Mouse (Mus musculus) intestine, postnatal 0 days (tissue): Measurements from ENCODE around the gene Rassf4. TPM values are rescaled to one million over a fixed set of nuclear protein-coding genes. Genes with fewer than 3 reads are reported as not detected.
A peak's percentile ranks its signal among the peaks of the same experiment; 100 is the strongest.

ENCODE experiments used
- ATAC-seq: fragments of 200-750 bp; cut with Nextera tagmentation; 2 replicates; pipeline ENCODE4 v1.8.0; 2017; ENCODE audit warnings: mild to moderate bottlenecking, moderate TSS enrichment, moderate library complexity
- H3K27ac ChIP-seq: fragments of 300-500 bp; sonication (generic); 2 replicates; pipeline ENCODE4 v1.5.1; 2014; ENCODE audit warnings: mild to moderate bottlenecking, low read depth, low read length, moderate library complexity
- H3K27me3 ChIP-seq: fragments of 300-500 bp; sonication (generic); replicated peaks from 2 replicates; pipeline ENCODE4 v1.6.1; 2014; ENCODE audit warnings: low read length, mixed read lengths; ENCODE audit not compliant: control insufficient read depth, insufficient read depth
- H3K36me3 ChIP-seq: fragments of 300-500 bp; sonication (generic); 2 replicates; pipeline ENCODE4 v1.6.1; 2014; ENCODE audit warnings: mild to moderate bottlenecking, moderate library complexity; ENCODE audit not compliant: control insufficient read depth, insufficient read depth
- H3K4me1 ChIP-seq: fragments of 300-500 bp; sonication (generic); replicated peaks from 2 replicates; pipeline ENCODE4 v1.6.1; 2014; ENCODE audit warnings: antibody characterized with exemption, low read length, mixed read lengths; ENCODE audit not compliant: control insufficient read depth, insufficient read depth
- H3K4me2 ChIP-seq: fragments of 300-500 bp; sonication (generic); replicated peaks from 2 replicates; pipeline ENCODE4 v1.6.1; 2014; ENCODE audit warnings: low read depth, mild to moderate bottlenecking, moderate library complexity
- H3K4me3 ChIP-seq: fragments of 300-500 bp; sonication (generic); 2 replicates; pipeline ENCODE4 v1.5.1; 2014; ENCODE audit warnings: low read depth, low read length
- H3K9ac ChIP-seq: fragments of 300-500 bp; sonication (generic); 2 replicates; pipeline ENCODE4 v1.6.1; 2014; ENCODE audit warnings: mild to moderate bottlenecking, low read depth, low read length
- H3K9me3 ChIP-seq: fragments of 300-500 bp; sonication (generic); 2 replicates; pipeline ENCODE4 v1.6.1; 2016; ENCODE audit warnings: mixed run types; ENCODE audit not compliant: control insufficient read depth
- CTCF ChIP-seq: sonication (generic); IDR thresholded peaks from 2 replicates; pipeline ENCODE4 v1.5.1; 2016; ENCODE audit warnings: low read depth, mild to moderate bottlenecking, control low read depth, antibody characterized with exemption, moderate library complexity
- WGBS: fragments of 180-500 bp; shearing (Covaris S2); extraction: QIAGEN DNeasy Blood & Tissue Kit; methylation state at CpG from one replicate; pipeline ENCODE4 v1.1.7; 2014; 5-methylcytosine and 5-hydroxymethylcytosine counted together
- polyA plus RNA-seq: library from polyadenylated mRNA; unstranded; fragments of >200 nt; fragmentation: Nextera tagmentation; extraction: Ambion mirVana; gene quantifications from 2 replicates; pipeline ENCODE4 v1.2.1, GENCODE M21; 2015

The Rassf4 gene
- polyA plus RNA-seq, 1 experiment from 2014 or later, result 6.4 TPM

- H3K4me1 ChIP-seq, result peaks cover 6% of the 10 kb centered on the region
- ATAC-seq, result peak; percentile 63
- no peaks in the 10 kb centered on the region for H3K9me3 ChIP-seq
- no peak overlapping the region for H3K27ac ChIP-seq
- no peaks in the 10 kb centered on the region for H3K36me3 ChIP-seq
- TF ChIP-seq CTCF, result no peak
- WGBS, result 38% methylated on average over 10 of the region's 10 CpGs
- 0 out of 2 replicates have a peak overlapping the region, but pooled peaks have one; percentile 17 for H3K4me2 ChIP-seq
- H3K27me3 ChIP-seq, result no peaks in the 10 kb centered on the region
- H3K9ac ChIP-seq, result no peak overlapping the region
- H3K4me3 ChIP-seq, result no peak overlapping the region
Observed at GRCm38 (mm10) chr6:116676355-116676913, 2.7 kb upstream of the Rassf4 start.

GRCm38 (mm10) chr6:116674283-116674886 lies 633 bp upstream of the Rassf4 start:
- Histone ChIP-seq H3K4me1 (peaks cover 6% of the 10 kb centered on the region), H3K4me2 (peak overlapping the region; percentile 87), H3K36me3 (no peaks in the 10 kb centered on the region), H3K9me3 (no peaks in the 10 kb centered on the region), H3K27me3 (no peaks in the 10 kb centered on the region), H3K9ac (peak overlapping the region; percentile 43), H3K4me3 (peak overlapping the region; percentile 46), H3K27ac (peak overlapping the region; percentile 54)
- 27% methylated on average over 16 of the region's 16 CpGs for WGBS
- no peak for ATAC-seq
- TF ChIP-seq CTCF, result no peak

- no peaks in the 10 kb centered on the region for H3K9me3 ChIP-seq
Observed at GRCm38 (mm10) chr6:116672349-116672748, 1.4 kb downstream of the Rassf4 start.

GRCm38 (mm10) chr6:116671768-116672167 lies 2.0 kb downstream of the Rassf4 start:
- H3K9ac ChIP-seq, result no peak overlapping the region
- TF ChIP-seq CTCF, result no peak
- H3K4me2 ChIP-seq, result peak overlapping the region; percentile 28; the same call in 1 of the 2 replicates
- no peak for ATAC-seq
- WGBS, result 62% methylated on average over 4 of the region's 4 CpGs
- H3K27ac ChIP-seq, result no peak overlapping the region
- no peaks in the 10 kb centered on the region for H3K36me3 ChIP-seq
- H3K9me3 ChIP-seq, result no peaks in the 10 kb centered on the region
- no peaks in the 10 kb centered on the region for H3K27me3 ChIP-seq
- H3K4me3 ChIP-seq, result no peak overlapping the region
- peaks cover 6% of the 10 kb centered on the region for H3K4me1 ChIP-seq

More at GRCm38 (mm10) chr6:116672349-116672748, 1.4 kb downstream of the Rassf4 start:
- Histone ChIP-seq H3K9ac (no peak overlapping the region), H3K27me3 (no peaks in the 10 kb centered on the region), H3K4me1 (peaks cover 6% of the 10 kb centered on the region), H3K27ac (no peak overlapping the region), H3K4me2 (peak overlapping the region; percentile 87), H3K4me3 (no peak overlapping the region), H3K36me3 (no peaks in the 10 kb centered on the region)
- no peak for TF ChIP-seq CTCF
- ATAC-seq, result no peak
- WGBS, result 72% methylated on average over 5 of the region's 5 CpGs

GRCm38 (mm10) chr6:116671031-116671430 lies 2.7 kb downstream of the Rassf4 start:
- Histone ChIP-seq H3K4me2 (peak overlapping the region; percentile 28; the same call in 1 of the 2 replicates), H3K4me1 (peaks cover 6% of the 10 kb centered on the region), H3K27me3 (no peaks in the 10 kb centered on the region), H3K27ac (no peak overlapping the region), H3K9ac (no peak overlapping the region), H3K9me3 (no peaks in the 10 kb centered on the region), H3K4me3 (no peak overlapping the region), H3K36me3 (no peaks in the 10 kb centered on the region)
- 21% methylated on average over 5 of the region's 5 CpGs for WGBS
- peak; percentile 23; the same call in 1 of the 2 replicates for TF ChIP-seq CTCF
- ATAC-seq, result no peak

- Histone ChIP-seq H3K36me3 (no peaks in the 10 kb centered on the region), H3K4me1 (peaks cover 6% of the 10 kb centered on the region), H3K4me3 (no peak overlapping the region), H3K27me3 (no peaks in the 10 kb centered on the region), H3K9ac (no peak overlapping the region), H3K4me2 (peak overlapping the region; percentile 9; the same call in 1 of the 2 replicates), H3K27ac (no peak overlapping the region), H3K9me3 (no peaks in the 10 kb centered on the region)
- TF ChIP-seq CTCF, result peak; percentile 32
- no peak for ATAC-seq
- 50% methylated on average over 6 of the region's 6 CpGs for WGBS
Observed at GRCm38 (mm10) chr6:116670144-116670543, 3.6 kb downstream of the Rassf4 start.
